Mouse (Mus musculus): ENCODE results near the gene Topbp1. TPM values are rescaled to one million over a fixed set of nuclear protein-coding genes. Genes with fewer than 3 reads are reported as not detected.

Gene Topbp1
- total RNA-seq (2017) = 71.1 to 109 TPM (median 75.5 TPM) in 3 replicates

- ATAC-seq (replicated peaks; ENCODE audit: insufficient number of reproducible peaks, low FRiP score, low TSS enrichment, poor library complexity, severe bottlenecking) = peak; percentile 97
Observed at GRCm38 (mm10) chr9:103304927-103305326, at the start of gene Topbp1, which contains the start of gene 1300017J02Rik. Gene Topbp1 (plus strand): TSS chr9:103305215. Gene 1300017J02Rik (minus strand): TSS chr9:103305082.

- no peak for ATAC-seq (replicated peaks; ENCODE audit: insufficient number of reproducible peaks, low FRiP score, low TSS enrichment, poor library complexity, severe bottlenecking)
Observed at GRCm38 (mm10) chr9:103265778-103266177, 39.2 kb upstream of the Topbp1 start.

- ATAC-seq (replicated peaks; ENCODE audit: insufficient number of reproducible peaks, low FRiP score, low TSS enrichment, poor library complexity, severe bottlenecking) = no peak
Observed at GRCm38 (mm10) chr9:103271104-103271503, 33.9 kb upstream of the Topbp1 start.

- ATAC-seq (replicated peaks; ENCODE audit: insufficient number of reproducible peaks, low FRiP score, low TSS enrichment, poor library complexity, severe bottlenecking) = no peak
Observed at GRCm38 (mm10) chr9:103274819-103275218, 30.2 kb upstream of the Topbp1 start.

GRCm38 (mm10) chr9:103275676-103276075 lies 29.3 kb upstream of the Topbp1 start:
- ATAC-seq (replicated peaks; ENCODE audit: insufficient number of reproducible peaks, low FRiP score, low TSS enrichment, poor library complexity, severe bottlenecking) = no peak

- no peak for ATAC-seq (replicated peaks; ENCODE audit: insufficient number of reproducible peaks, low FRiP score, low TSS enrichment, poor library complexity, severe bottlenecking)
Observed at GRCm38 (mm10) chr9:103276876-103277275, 28.1 kb upstream of the Topbp1 start.

- ATAC-seq (replicated peaks; ENCODE audit: insufficient number of reproducible peaks, low FRiP score, low TSS enrichment, poor library complexity, severe bottlenecking) = no peak
Observed at GRCm38 (mm10) chr9:103286396-103286795, 18.6 kb upstream of the Topbp1 start.

GRCm38 (mm10) chr9:103286901-103287422 lies 18.1 kb upstream of the Topbp1 start:
- no peak for ATAC-seq (replicated peaks; ENCODE audit: insufficient number of reproducible peaks, low FRiP score, low TSS enrichment, poor library complexity, severe bottlenecking)

- ATAC-seq (replicated peaks; ENCODE audit: insufficient number of reproducible peaks, low FRiP score, low TSS enrichment, poor library complexity, severe bottlenecking) = no peak
Observed at GRCm38 (mm10) chr9:103287840-103288488, 17.1 kb upstream of the Topbp1 start.

GRCm38 (mm10) chr9:103288489-103289180 lies 16.4 kb upstream of the Topbp1 start:
- ATAC-seq (replicated peaks; ENCODE audit: insufficient number of reproducible peaks, low FRiP score, low TSS enrichment, poor library complexity, severe bottlenecking) = no peak

- ATAC-seq (replicated peaks; ENCODE audit: insufficient number of reproducible peaks, low FRiP score, low TSS enrichment, poor library complexity, severe bottlenecking) = no peak
Observed at GRCm38 (mm10) chr9:103294507-103294906, 10.5 kb upstream of the Topbp1 start.

GRCm38 (mm10) chr9:103301086-103301485 lies 3.9 kb upstream of the Topbp1 start:
- ATAC-seq (replicated peaks; ENCODE audit: insufficient number of reproducible peaks, low FRiP score, low TSS enrichment, poor library complexity, severe bottlenecking) = no peak

GRCm38 (mm10) chr9:103302239-103302638 lies 2.8 kb upstream of the Topbp1 start:
- no peak for ATAC-seq (replicated peaks; ENCODE audit: insufficient number of reproducible peaks, low FRiP score, low TSS enrichment, poor library complexity, severe bottlenecking)

- peak; percentile 48; the same call in 1 of the 2 replicates for ATAC-seq (replicated peaks; ENCODE audit: insufficient number of reproducible peaks, low FRiP score, low TSS enrichment, poor library complexity, severe bottlenecking)
Observed at GRCm38 (mm10) chr9:103302666-103303065, 2.3 kb upstream of the Topbp1 start.

- 0 out of 2 replicates have a peak, but pooled peaks have one; percentile 14 for ATAC-seq (replicated peaks; ENCODE audit: insufficient number of reproducible peaks, low FRiP score, low TSS enrichment, poor library complexity, severe bottlenecking)
Observed at GRCm38 (mm10) chr9:103305332-103306041, 472 bp downstream of the Topbp1 start.

GRCm38 (mm10) chr9:103309832-103310231 lies 4.8 kb downstream of the Topbp1 start:
- ATAC-seq (replicated peaks; ENCODE audit: insufficient number of reproducible peaks, low FRiP score, low TSS enrichment, poor library complexity, severe bottlenecking) = no peak

- ATAC-seq (replicated peaks; ENCODE audit: insufficient number of reproducible peaks, low FRiP score, low TSS enrichment, poor library complexity, severe bottlenecking) = no peak
Observed at GRCm38 (mm10) chr9:103324678-103325077, 19.7 kb downstream of the Topbp1 start.

- no peak for ATAC-seq (replicated peaks; ENCODE audit: insufficient number of reproducible peaks, low FRiP score, low TSS enrichment, poor library complexity, severe bottlenecking)
Observed at GRCm38 (mm10) chr9:103326449-103326848, 21.4 kb downstream of the Topbp1 start.

GRCm38 (mm10) chr9:103332663-103333062 lies 27.6 kb downstream of the Topbp1 start:
- no peak for ATAC-seq (replicated peaks; ENCODE audit: insufficient number of reproducible peaks, low FRiP score, low TSS enrichment, poor library complexity, severe bottlenecking)

All from monocyte, adult 5-6 weeks (primary cell).